Mouse (Mus musculus) C2C12 (cell line): ENCODE results near the gene Kifc3. TPM values are rescaled to one million over a fixed set of nuclear protein-coding genes. Genes with fewer than 3 reads are reported as not detected.

Experiments used
- H3K27me3 ChIP-seq: one replicate; pipeline ENCODE4 v1.6.1; 2011; ENCODE audit not compliant: control insufficient read depth, insufficient read depth, insufficient read length
- H3K36me3 ChIP-seq: one replicate; pipeline ENCODE4 v1.6.1; 2011; ENCODE audit not compliant: control insufficient read depth, insufficient read depth
- H3K4me3 ChIP-seq: one replicate; pipeline ENCODE4 v1.5.1; 2011; ENCODE audit warnings: mild to moderate bottlenecking, control low read depth; ENCODE audit not compliant: poor library complexity, insufficient read depth, severe bottlenecking
- H3K79me2 ChIP-seq: one replicate; pipeline ENCODE4 v1.6.1; 2011; ENCODE audit not compliant: control insufficient read depth, insufficient read depth
- H3K79me3 ChIP-seq: one replicate; pipeline ENCODE4 v1.6.1; 2011; ENCODE audit warnings: low read depth, control low read depth
- H3ac ChIP-seq: one replicate; pipeline ENCODE3; 2011; ENCODE audit warnings: low read depth; ENCODE audit not compliant: control insufficient read depth, insufficient read length
- CEBPB ChIP-seq: IDR thresholded peaks from one replicate; pipeline ENCODE4 v1.6.1; 2011; ENCODE audit warnings: low read depth, mild to moderate bottlenecking, control low read depth, moderate library complexity
- CTCF ChIP-seq: IDR thresholded peaks from one replicate; pipeline ENCODE4 v1.5.1; 2011; ENCODE audit not compliant: control insufficient read depth, insufficient read depth, insufficient read length
- FOSL1 ChIP-seq: IDR thresholded peaks from one replicate; pipeline ENCODE4 v1.8.0; 2011; ENCODE audit warnings: mild to moderate bottlenecking, low read length; ENCODE audit not compliant: poor library complexity, insufficient read depth, severe bottlenecking
- MAX ChIP-seq: IDR thresholded peaks from one replicate; pipeline ENCODE4 v1.6.1; 2011; ENCODE audit warnings: mild to moderate bottlenecking, control low read depth
- MYOD1 ChIP-seq: IDR thresholded peaks from one replicate; pipeline ENCODE4 v1.6.1; 2011; ENCODE audit warnings: low read depth; ENCODE audit not compliant: control insufficient read depth, insufficient read length
- MYOG ChIP-seq: IDR thresholded peaks from one replicate; pipeline ENCODE4 v1.6.1; 2011; ENCODE audit not compliant: control insufficient read depth, insufficient read length; ENCODE audit errors: extremely low read depth
- USF1 ChIP-seq: IDR thresholded peaks from one replicate; pipeline ENCODE4 v1.6.1; 2011; ENCODE audit warnings: low read depth, mild to moderate bottlenecking, control low read depth, moderate library complexity
- polyA plus RNA-seq: library from polyadenylated mRNA; unstranded; fragments of >200 nt; fragmentation: generic; extraction: Trizol; gene quantifications from one replicate; pipeline ENCODE4 v1.2.1, GENCODE M21; 2012; ENCODE audit warnings: missing spikeins

The Kifc3 gene
- polyA plus RNA-seq, 1 experiment = 13.8 TPM

- Histone ChIP-seq H3ac (no peak overlapping the region), H3K27me3 (no peaks in the 10 kb centered on the region), H3K4me3 (no peak overlapping the region), H3K79me3 (no peaks in the 10 kb centered on the region), H3K36me3 (peaks cover 19% of the 10 kb centered on the region), H3K79me2 (no peaks in the 10 kb centered on the region)
- TF ChIP-seq MYOG = no peak
- TF ChIP-seq CEBPB = no peak
- TF ChIP-seq MYOD1 = no peak
- no peak for TF ChIP-seq MAX
- TF ChIP-seq USF1 = no peak
- TF ChIP-seq CTCF = no peak
- TF ChIP-seq FOSL1 = no peak
Observed at GRCm38 (mm10) chr8:95101972-95102371, 100.6 kb downstream of the Kifc3 start.

GRCm38 (mm10) chr8:95099009-95099408, 103.6 kb downstream of the Kifc3 start:
- TF ChIP-seq MAX (no peak), USF1 (no peak), CTCF (peak; percentile 94)

GRCm38 (mm10) chr8:95093574-95093973, 109.0 kb downstream of the Kifc3 start:
- TF ChIP-seq MYOG (no peak), MYOD1 (no peak), MAX (no peak), CTCF (no peak), FOSL1 (no peak)
- H3K79me3 ChIP-seq = no peaks in the 10 kb centered on the region
- no peak overlapping the region for H3ac ChIP-seq
- H3K4me3 ChIP-seq = no peak overlapping the region
- H3K36me3 ChIP-seq = peaks cover 10% of the 10 kb centered on the region
- H3K27me3 ChIP-seq = no peaks in the 10 kb centered on the region
- H3K79me2 ChIP-seq = no peaks in the 10 kb centered on the region

More at GRCm38 (mm10) chr8:95099009-95099408, 103.6 kb downstream of the Kifc3 start:
- peaks cover 19% of the 10 kb centered on the region for H3K36me3 ChIP-seq
- no peaks in the 10 kb centered on the region for H3K79me3 ChIP-seq
- H3K4me3 ChIP-seq = no peak overlapping the region
- H3K27me3 ChIP-seq = no peaks in the 10 kb centered on the region
- no peak overlapping the region for H3ac ChIP-seq
- no peaks in the 10 kb centered on the region for H3K79me2 ChIP-seq

- no peaks in the 10 kb centered on the region for H3K79me3 ChIP-seq
- H3K27me3 ChIP-seq = no peaks in the 10 kb centered on the region
- H3ac ChIP-seq = no peak overlapping the region
- H3K79me2 ChIP-seq = peaks cover 13% of the 10 kb centered on the region
- peaks cover 16% of the 10 kb centered on the region for H3K36me3 ChIP-seq
- no peak for TF ChIP-seq MAX
- no peak for TF ChIP-seq FOSL1
- no peak for TF ChIP-seq CTCF
- no peak for TF ChIP-seq CEBPB
- TF ChIP-seq MYOG = no peak
- TF ChIP-seq MYOD1 = no peak
- H3K4me3 ChIP-seq = no peak overlapping the region
Observed at GRCm38 (mm10) chr8:95085432-95086141, 117.0 kb downstream of the Kifc3 start.

DNA sequence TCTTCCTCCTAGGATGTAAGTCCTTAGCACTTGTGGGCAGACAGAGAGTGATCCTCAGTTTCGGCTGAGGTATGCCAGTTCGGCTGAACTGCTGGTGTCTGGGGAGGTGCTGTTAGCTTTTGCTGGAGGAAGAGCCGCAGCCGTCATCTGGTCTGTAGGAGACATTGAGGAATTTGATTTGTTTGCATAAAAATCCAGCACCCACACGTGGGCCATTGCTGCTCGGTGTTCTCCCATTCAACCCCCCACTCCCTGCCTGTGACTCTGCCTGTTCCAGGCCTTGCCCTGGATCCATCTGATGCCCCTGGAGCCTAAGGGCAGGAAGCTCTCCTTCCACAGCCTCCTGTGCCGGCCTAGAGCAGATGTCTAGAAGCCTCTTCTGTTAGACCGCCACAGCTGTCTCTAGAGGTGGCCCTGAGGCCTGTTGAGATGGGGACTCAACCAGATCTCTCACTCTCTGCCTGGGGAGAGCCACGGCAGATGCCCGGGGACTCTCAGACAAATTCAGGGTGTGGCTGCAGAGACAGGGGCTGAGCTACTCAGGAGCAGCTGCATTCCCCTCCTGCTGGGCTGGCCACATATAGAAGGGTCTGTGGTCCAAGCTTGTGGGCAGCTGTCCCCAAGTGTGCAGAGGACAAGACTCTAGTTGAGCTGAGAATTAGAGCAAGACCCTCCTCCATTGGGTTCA, 117.7 kb downstream of the Kifc3 start:
- Histone ChIP-seq H3K27me3 (no peaks in the 10 kb centered on the region), H3K79me3 (no peaks in the 10 kb centered on the region), H3K36me3 (peaks cover 16% of the 10 kb centered on the region), H3K79me2 (peaks cover 13% of the 10 kb centered on the region), H3K4me3 (no peak overlapping the region), H3ac (no peak overlapping the region)
- TF ChIP-seq USF1 = no peak
- no peak for TF ChIP-seq MAX
- no peak for TF ChIP-seq FOSL1
- TF ChIP-seq MYOD1 = no peak
- TF ChIP-seq CEBPB = no peak
- TF ChIP-seq CTCF = no peak
- TF ChIP-seq MYOG = no peak

DNA sequence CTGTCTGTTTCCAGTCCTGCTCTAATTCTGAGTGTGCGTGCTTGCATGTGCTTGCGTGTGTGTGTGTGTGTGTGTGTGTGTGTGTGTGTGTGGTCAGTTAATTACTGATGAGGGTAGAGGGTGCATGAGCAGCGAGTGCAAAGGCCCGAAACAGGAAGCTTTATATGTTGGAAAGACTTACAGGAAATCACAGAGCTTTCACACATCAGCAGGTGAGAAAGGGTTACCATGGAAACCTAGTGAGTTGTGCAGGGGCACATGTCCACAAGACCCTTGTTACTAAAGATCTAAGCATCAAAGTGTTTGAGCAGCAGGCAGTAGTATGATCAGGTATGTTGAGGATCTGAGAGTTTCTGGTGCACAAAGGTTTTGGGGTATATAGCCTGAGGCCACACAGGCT, 118.4 kb downstream of the Kifc3 start:
- Histone ChIP-seq H3K36me3 (peaks cover 16% of the 10 kb centered on the region), H3ac (no peak overlapping the region)

More for the DNA sequence above, 118.4 kb downstream of the Kifc3 start:
- no peaks in the 10 kb centered on the region for H3K79me3 ChIP-seq
- no peaks in the 10 kb centered on the region for H3K27me3 ChIP-seq
- no peak for TF ChIP-seq MYOG
- TF ChIP-seq USF1 = no peak
- TF ChIP-seq MYOD1 = no peak
- TF ChIP-seq FOSL1 = no peak
- TF ChIP-seq CEBPB = no peak
- no peak for TF ChIP-seq CTCF
- no peak for TF ChIP-seq MAX
- H3K4me3 ChIP-seq = no peak overlapping the region
- peaks cover 13% of the 10 kb centered on the region for H3K79me2 ChIP-seq
